Mouse (Mus musculus) heart, embryonic 11.5 days (tissue): ENCODE results near the gene Bet1. TPM values are rescaled to one million over a fixed set of nuclear protein-coding genes. Genes with fewer than 3 reads are reported as not detected.

Experiments used
- ATAC-seq: fragments of 200-750 bp; cut with Nextera tagmentation; replicated peaks from 2 replicates; pipeline ENCODE4 v1.8.0; 2017; ENCODE audit warnings: moderate library complexity; ENCODE audit not compliant: insufficient number of reproducible peaks, low FRiP score, low TSS enrichment
- H3K27ac ChIP-seq: fragments of 300-500 bp; sonication (generic); 2 replicates; pipeline ENCODE4 v1.5.1; 2014; ENCODE audit warnings: mild to moderate bottlenecking, low read depth, low read length
- H3K27me3 ChIP-seq: fragments of 300-500 bp; sonication (generic); 2 replicates; pipeline ENCODE4 v1.6.1; 2014; ENCODE audit warnings: mild to moderate bottlenecking, low read length, mixed read lengths; ENCODE audit not compliant: control insufficient read depth, insufficient read depth
- H3K36me3 ChIP-seq: fragments of 300-500 bp; sonication (generic); 2 replicates; pipeline ENCODE4 v1.6.1; 2014; ENCODE audit warnings: mild to moderate bottlenecking, low read length, moderate library complexity, mixed read lengths; ENCODE audit not compliant: control insufficient read depth, insufficient read depth
- H3K4me1 ChIP-seq: fragments of 300-500 bp; sonication (generic); 2 replicates; pipeline ENCODE4 v1.6.1; 2014; ENCODE audit warnings: low read length; ENCODE audit not compliant: control insufficient read depth, insufficient read depth
- H3K4me2 ChIP-seq: fragments of 300-500 bp; sonication (generic); 2 replicates; pipeline ENCODE4 v1.6.1; 2014; ENCODE audit warnings: mild to moderate bottlenecking, moderate library complexity
- H3K4me3 ChIP-seq: fragments of 300-500 bp; sonication (generic); 2 replicates; pipeline ENCODE4 v1.5.1; 2014; ENCODE audit warnings: low read depth, low read length
- H3K9ac ChIP-seq: fragments of 300-500 bp; sonication (generic); 2 replicates; pipeline ENCODE4 v1.6.1; 2014; ENCODE audit warnings: mild to moderate bottlenecking, low read depth, low read length, moderate library complexity
- H3K9me3 ChIP-seq: fragments of 300-500 bp; sonication (generic); replicated peaks from 2 replicates; pipeline ENCODE4 v1.6.1; 2016; ENCODE audit warnings: low read length; ENCODE audit not compliant: control insufficient read depth
- WGBS: fragments of 180-500 bp; shearing (Covaris S2); extraction: QIAGEN DNeasy Blood & Tissue Kit; methylation state at CpG from one replicate; pipeline ENCODE4 v1.1.7; 2014; ENCODE audit not compliant: insufficient replicate concordance; 5-methylcytosine and 5-hydroxymethylcytosine counted together
- polyA plus RNA-seq: library from polyadenylated mRNA; unstranded; fragments of >200 nt; fragmentation: Nextera tagmentation; extraction: Ambion mirVana; gene quantifications from 2 replicates; pipeline ENCODE4 v1.2.1, GENCODE M21; 2014

Bet1 gene
- 43.9 and 52.2 TPM in 2 replicates for polyA plus RNA-seq

- WGBS = under 1% methylated on average over 24 of the region's 24 CpGs
- Histone ChIP-seq H3K9me3 (no peaks in the 10 kb centered on the region), H3K4me2 (peak within 1 kb of the TSS; percentile 71), H3K9ac (peak within 1 kb of the TSS; percentile 85), H3K36me3 (no peaks in the 10 kb centered on the region), H3K27me3 (no peaks in the 10 kb centered on the region), H3K27ac (peak within 1 kb of the TSS; percentile 57; the same call in 1 of the 2 replicates), H3K4me1 (no peaks in the 10 kb centered on the region), H3K4me3 (peak within 1 kb of the TSS; percentile 83)
- ATAC-seq = peak; percentile 99
These were observed at the start of gene Bet1 for GRCm38 (mm10) chr6:4086663-4087454. Gene Bet1, minus strand, starts transcription at chr6:4086972.

GRCm38 (mm10) chr6:4132239-4132638 lies 45.5 kb upstream of the Bet1 start:
- Histone ChIP-seq H3K9ac (no peak overlapping the region), H3K4me3 (no peak overlapping the region), H3K4me1 (no peaks in the 10 kb centered on the region), H3K4me2 (no peak overlapping the region), H3K36me3 (no peaks in the 10 kb centered on the region), H3K27ac (no peak overlapping the region), H3K27me3 (no peaks in the 10 kb centered on the region), H3K9me3 (no peaks in the 10 kb centered on the region)
- WGBS = 58% methylated on average over 7 of the region's 7 CpGs
- ATAC-seq = no peak

DNA sequence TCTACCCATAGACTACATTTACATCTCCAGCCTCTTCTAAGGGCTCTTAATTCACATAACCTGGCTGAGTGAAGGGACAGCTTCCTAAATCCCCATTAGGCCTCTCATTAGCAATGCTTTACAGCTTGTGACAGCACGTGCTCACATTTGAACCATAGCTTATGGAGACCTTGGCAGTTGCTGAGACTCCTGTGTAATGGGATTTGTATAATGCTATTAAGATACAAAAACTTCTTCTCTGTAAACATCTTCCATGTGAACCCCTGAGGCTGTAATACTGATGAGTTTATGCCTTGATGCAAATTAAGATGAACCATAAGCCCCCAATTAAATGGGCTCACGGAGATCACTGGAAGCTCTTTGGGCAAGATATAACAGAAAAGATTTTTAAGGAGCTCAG lies 44.4 kb upstream of the Bet1 start:
- H3K36me3 ChIP-seq = no peaks in the 10 kb centered on the region
- no peak overlapping the region for H3K4me3 ChIP-seq
- no peak overlapping the region for H3K9ac ChIP-seq
- no peak for ATAC-seq
- H3K27ac ChIP-seq = no peak overlapping the region
- no peaks in the 10 kb centered on the region for H3K4me1 ChIP-seq
- WGBS = 72% methylated on average over 2 of the region's 2 CpGs
- no peaks in the 10 kb centered on the region for H3K9me3 ChIP-seq
- no peaks in the 10 kb centered on the region for H3K27me3 ChIP-seq
- no peak overlapping the region for H3K4me2 ChIP-seq

- no peaks in the 10 kb centered on the region for H3K9me3 ChIP-seq
- no peak overlapping the region for H3K4me3 ChIP-seq
- H3K27me3 ChIP-seq = no peaks in the 10 kb centered on the region
- no peaks in the 10 kb centered on the region for H3K4me1 ChIP-seq
- H3K36me3 ChIP-seq = no peaks in the 10 kb centered on the region
- no peak overlapping the region for H3K27ac ChIP-seq
- H3K9ac ChIP-seq = no peak overlapping the region
- WGBS = 77% methylated on average over 1 of the region's 1 CpGs
- ATAC-seq = no peak
- no peak overlapping the region for H3K4me2 ChIP-seq
These were observed 31.8 kb upstream of the Bet1 start for GRCm38 (mm10) chr6:4118611-4119010.

- H3K9me3 ChIP-seq = no peaks in the 10 kb centered on the region
- H3K4me1 ChIP-seq = no peaks in the 10 kb centered on the region
- no peak overlapping the region for H3K27ac ChIP-seq
- WGBS = 84% methylated on average over 2 of the region's 2 CpGs
- H3K4me2 ChIP-seq = no peak overlapping the region
- H3K9ac ChIP-seq = no peak overlapping the region
- no peak for ATAC-seq
- no peaks in the 10 kb centered on the region for H3K36me3 ChIP-seq
- no peak overlapping the region for H3K4me3 ChIP-seq
- H3K27me3 ChIP-seq = no peaks in the 10 kb centered on the region
These were observed 3.7 kb upstream of the Bet1 start for GRCm38 (mm10) chr6:4090423-4090822.

DNA sequence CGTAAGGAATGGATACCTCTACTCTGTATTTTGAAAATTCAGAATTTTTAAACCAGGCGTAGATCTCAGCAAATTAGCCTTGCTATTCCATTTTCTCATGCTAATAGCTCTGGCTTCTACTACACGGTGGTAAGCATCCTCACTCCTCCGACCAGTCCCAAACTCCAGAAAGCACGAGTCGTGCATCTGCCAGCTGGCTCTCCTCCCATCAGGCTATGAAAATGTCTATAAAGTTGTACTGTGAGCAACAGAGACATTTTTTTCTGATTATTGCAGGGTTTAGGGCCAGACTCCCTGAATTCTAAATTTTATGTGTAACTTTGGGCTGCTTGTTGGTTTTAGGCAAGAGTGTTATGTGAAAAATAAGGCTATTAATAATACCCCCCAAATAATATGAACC lies 14.5 kb downstream of the Bet1 start:
- no peak overlapping the region for H3K4me2 ChIP-seq
- ATAC-seq = no peak

DNA sequence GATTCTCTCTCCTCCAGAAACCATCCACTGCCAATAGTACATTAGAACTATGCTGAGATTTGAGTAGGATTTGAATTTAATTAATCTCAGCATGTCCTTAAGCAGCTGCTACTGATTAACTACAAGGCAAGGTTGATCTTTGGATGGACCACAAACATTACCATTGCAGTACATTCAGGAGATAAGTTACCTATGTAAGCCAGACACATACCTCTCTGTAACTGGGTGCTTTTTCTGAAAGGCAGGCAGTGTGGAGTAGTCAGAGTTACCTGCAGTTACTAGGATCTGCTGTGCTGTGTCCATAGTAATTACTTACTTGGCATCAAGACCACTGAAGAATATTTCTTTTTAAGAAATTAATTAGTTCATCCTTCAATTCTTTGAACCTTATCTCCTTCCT lies 17.1 kb downstream of the Bet1 start:
- H3K4me1 ChIP-seq = no peaks in the 10 kb centered on the region
- no peak for ATAC-seq
- no peaks in the 10 kb centered on the region for H3K36me3 ChIP-seq

More for the DNA sequence above, 14.5 kb downstream of the Bet1 start:
- 83% methylated on average over 6 of the region's 6 CpGs for WGBS
- Histone ChIP-seq H3K4me3 (no peak overlapping the region), H3K36me3 (no peaks in the 10 kb centered on the region), H3K9me3 (no peaks in the 10 kb centered on the region), H3K9ac (no peak overlapping the region), H3K4me1 (no peaks in the 10 kb centered on the region), H3K27ac (no peak overlapping the region), H3K27me3 (no peaks in the 10 kb centered on the region)

DNA sequence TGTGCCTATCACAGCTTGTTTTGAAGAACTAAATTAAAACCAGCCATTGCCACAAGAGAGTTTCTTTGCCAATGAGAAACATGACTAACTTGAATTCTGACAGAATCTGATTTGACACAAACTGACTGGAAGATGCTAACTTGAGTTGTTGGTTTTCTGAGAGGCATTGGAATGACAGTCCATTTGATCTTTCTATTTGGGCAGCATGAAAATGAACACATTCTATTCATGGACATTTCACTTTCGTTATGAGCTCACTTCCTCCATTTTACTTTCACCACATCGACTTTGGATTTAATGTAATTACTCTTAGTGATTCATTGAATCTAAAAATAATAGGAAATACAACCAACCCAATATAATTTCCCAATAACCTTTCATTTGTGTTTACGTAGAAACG lies 32.4 kb downstream of the Bet1 start:
- WGBS = 86% methylated on average over 4 of the region's 4 CpGs
- H3K9me3 ChIP-seq = no peaks in the 10 kb centered on the region
- no peak overlapping the region for H3K4me2 ChIP-seq
- H3K27ac ChIP-seq = no peak overlapping the region
- H3K9ac ChIP-seq = no peak overlapping the region
- ATAC-seq = no peak
- no peaks in the 10 kb centered on the region for H3K27me3 ChIP-seq
- no peaks in the 10 kb centered on the region for H3K4me1 ChIP-seq
- H3K4me3 ChIP-seq = no peak overlapping the region
- no peaks in the 10 kb centered on the region for H3K36me3 ChIP-seq

More for the DNA sequence above, 17.1 kb downstream of the Bet1 start:
- Histone ChIP-seq H3K9me3 (no peaks in the 10 kb centered on the region), H3K9ac (no peak overlapping the region), H3K27ac (no peak overlapping the region), H3K27me3 (no peaks in the 10 kb centered on the region), H3K4me2 (no peak overlapping the region), H3K4me3 (no peak overlapping the region)

- 53% methylated on average over 1 of the region's 1 CpGs for WGBS
- ATAC-seq = no peak
- no peaks in the 10 kb centered on the region for H3K36me3 ChIP-seq
These were observed 33.9 kb downstream of the Bet1 start for GRCm38 (mm10) chr6:4052843-4053242.

More at GRCm38 (mm10) chr6:4052843-4053242, 33.9 kb downstream of the Bet1 start:
- H3K9ac ChIP-seq = no peak overlapping the region
- no peaks in the 10 kb centered on the region for H3K4me1 ChIP-seq
- H3K4me3 ChIP-seq = no peak overlapping the region
- H3K9me3 ChIP-seq = no peaks in the 10 kb centered on the region
- H3K27ac ChIP-seq = no peak overlapping the region
- H3K4me2 ChIP-seq = no peak overlapping the region
- no peaks in the 10 kb centered on the region for H3K27me3 ChIP-seq
